Mouse (Mus musculus) heart, embryonic 15.5 days (tissue): ENCODE data around the gene Plekhh1. TPM values are rescaled to one million over a fixed set of nuclear protein-coding genes. Genes with fewer than 3 reads are reported as not detected.

Source experiments
- ATAC-seq: fragments of 200-750 bp; cut with Nextera tagmentation; replicated peaks from 2 replicates; pipeline ENCODE4 v1.8.0; 2017; ENCODE audit warnings: low read depth, moderate TSS enrichment; ENCODE audit not compliant: insufficient number of reproducible peaks, insufficient read depth, low FRiP score
- H3K27ac ChIP-seq: fragments of 300-500 bp; sonication (generic); 2 replicates; pipeline ENCODE4 v1.5.1; 2015; ENCODE audit warnings: mild to moderate bottlenecking, inconsistent platforms
- H3K27me3 ChIP-seq: fragments of 300-500 bp; sonication (generic); 2 replicates; pipeline ENCODE4 v1.6.1; 2015; ENCODE audit warnings: inconsistent platforms
- H3K36me3 ChIP-seq: fragments of 300-500 bp; sonication (generic); 2 replicates; pipeline ENCODE4 v1.6.1; 2015; ENCODE audit warnings: mild to moderate bottlenecking, inconsistent platforms
- H3K4me1 ChIP-seq: fragments of 300-500 bp; sonication (generic); replicated peaks from 2 replicates; pipeline ENCODE4 v1.6.1; 2015; ENCODE audit warnings: inconsistent platforms
- H3K4me2 ChIP-seq: fragments of 300-500 bp; sonication (generic); 2 replicates; pipeline ENCODE4 v1.6.1; 2015; ENCODE audit warnings: inconsistent platforms, mild to moderate bottlenecking, moderate library complexity
- H3K4me3 ChIP-seq: fragments of 300-500 bp; sonication (generic); 2 replicates; pipeline ENCODE4 v1.5.1; 2015; ENCODE audit warnings: mild to moderate bottlenecking, inconsistent platforms
- H3K9ac ChIP-seq: fragments of 300-500 bp; sonication (generic); 2 replicates; pipeline ENCODE4 v1.6.1; 2015; ENCODE audit warnings: mild to moderate bottlenecking, inconsistent platforms
- H3K9me3 ChIP-seq: fragments of 300-500 bp; sonication (generic); replicated peaks from 2 replicates; pipeline ENCODE4 v1.6.1; 2016; ENCODE audit warnings: inconsistent platforms
- WGBS: fragments of 180-500 bp; shearing (Covaris S2); methylation state at CpG from one replicate; pipeline ENCODE4 v1.1.7; 2015; ENCODE audit warnings: mixed read lengths; 5-methylcytosine and 5-hydroxymethylcytosine counted together
- polyA plus RNA-seq: library from polyadenylated mRNA; unstranded; fragments of >200 nt; fragmentation: Nextera tagmentation; extraction: Ambion mirVana; gene quantifications from 2 replicates; pipeline ENCODE4 v1.2.1, GENCODE M21; 2015

The Plekhh1 gene
- polyA plus RNA-seq, 1 experiment from 2014 or later: 1.9 TPM

DNA sequence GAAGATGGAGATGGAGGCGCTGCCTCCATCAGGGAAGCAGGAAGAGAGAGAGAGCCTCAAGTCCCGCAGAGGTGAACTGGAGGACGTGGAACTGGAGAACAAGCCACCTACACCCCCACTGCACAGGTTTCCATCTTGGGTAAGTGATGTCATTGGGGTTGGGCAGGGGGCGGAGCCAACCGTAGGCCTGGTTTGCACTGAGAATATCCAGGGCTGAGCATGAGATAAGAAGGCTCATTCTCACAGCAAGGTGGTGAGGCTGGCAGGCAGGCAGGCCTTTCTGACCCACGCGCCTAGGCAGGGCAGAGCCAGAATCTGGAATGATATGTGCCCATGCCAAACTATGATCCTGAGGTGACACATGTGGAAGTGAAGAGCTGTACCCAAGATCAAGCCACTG, 26.3 kb downstream of the Plekhh1 start:
- peak; percentile 90 for ATAC-seq
- no peak overlapping the region for H3K9ac ChIP-seq
- no peak overlapping the region for H3K4me3 ChIP-seq
- H3K9me3 ChIP-seq: no peaks in the 10 kb centered on the region
- peak overlapping the region; percentile 16; the same call in 1 of the 2 replicates for H3K4me2 ChIP-seq
- 54% methylated on average over 7 of the region's 7 CpGs for WGBS
- H3K4me1 ChIP-seq: peaks cover 32% of the 10 kb centered on the region
- peaks cover 1% of the 10 kb centered on the region; the same call in 1 of the 2 replicates for H3K27me3 ChIP-seq
- H3K27ac ChIP-seq: peak overlapping the region; percentile 71
- H3K36me3 ChIP-seq: no peaks in the 10 kb centered on the region

DNA sequence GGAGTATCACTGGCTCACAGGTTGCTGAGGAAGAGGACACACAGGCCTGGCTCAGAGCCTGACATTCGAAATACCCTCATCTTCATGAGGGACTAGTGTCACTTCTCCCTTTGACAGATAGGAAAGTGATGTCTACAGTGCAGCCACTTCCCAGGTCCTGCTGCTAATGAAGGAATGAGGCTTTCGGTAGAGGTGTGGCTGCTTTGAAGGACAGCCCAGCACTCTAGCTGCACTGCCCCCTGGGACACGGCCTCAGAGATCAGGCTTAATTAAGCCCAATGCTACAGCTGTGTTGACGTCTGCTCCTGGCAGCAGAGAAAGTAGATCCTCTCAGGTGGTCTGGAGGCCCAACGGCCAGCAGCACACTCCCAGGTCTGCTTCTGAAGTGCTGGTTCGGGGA, 30.6 kb downstream of the Plekhh1 start:
- Histone ChIP-seq H3K4me1 (peaks cover 20% of the 10 kb centered on the region), H3K4me3 (no peak overlapping the region), H3K36me3 (no peaks in the 10 kb centered on the region), H3K27ac (no peak overlapping the region), H3K27me3 (no peaks in the 10 kb centered on the region; the same call in 1 of the 2 replicates), H3K4me2 (no peak overlapping the region), H3K9ac (no peak overlapping the region), H3K9me3 (no peaks in the 10 kb centered on the region)
- WGBS: 74% methylated on average over 6 of the region's 6 CpGs
- no peak for ATAC-seq

DNA sequence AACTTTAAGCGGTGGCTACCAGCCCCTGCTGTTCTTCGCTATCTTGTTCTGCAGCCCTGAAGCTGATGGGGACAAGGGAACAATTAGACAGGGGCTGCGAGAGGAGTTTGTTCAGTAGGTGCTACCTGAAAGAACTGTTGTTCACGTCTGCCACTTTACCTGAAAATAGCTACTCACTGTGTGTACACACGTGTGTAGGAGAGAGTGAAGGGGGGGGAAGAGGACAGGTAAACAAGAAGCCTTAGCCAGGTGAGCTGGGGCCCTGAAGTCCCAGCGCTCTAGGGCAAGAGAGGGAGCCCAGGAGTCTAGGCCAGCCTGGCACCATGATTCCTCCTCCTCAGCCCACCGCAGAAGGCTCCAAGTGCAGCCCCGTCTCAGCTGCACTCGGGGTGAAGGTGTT, 31.2 kb downstream of the Plekhh1 start:
- H3K4me1 ChIP-seq: peaks cover 15% of the 10 kb centered on the region
- no peak overlapping the region for H3K9ac ChIP-seq
- H3K27ac ChIP-seq: no peak overlapping the region
- H3K9me3 ChIP-seq: no peaks in the 10 kb centered on the region
- H3K4me2 ChIP-seq: no peak overlapping the region
- 86% methylated on average over 9 of the region's 9 CpGs for WGBS
- no peaks in the 10 kb centered on the region; the same call in 1 of the 2 replicates for H3K27me3 ChIP-seq
- no peak overlapping the region for H3K4me3 ChIP-seq
- no peak for ATAC-seq
- H3K36me3 ChIP-seq: no peaks in the 10 kb centered on the region

DNA sequence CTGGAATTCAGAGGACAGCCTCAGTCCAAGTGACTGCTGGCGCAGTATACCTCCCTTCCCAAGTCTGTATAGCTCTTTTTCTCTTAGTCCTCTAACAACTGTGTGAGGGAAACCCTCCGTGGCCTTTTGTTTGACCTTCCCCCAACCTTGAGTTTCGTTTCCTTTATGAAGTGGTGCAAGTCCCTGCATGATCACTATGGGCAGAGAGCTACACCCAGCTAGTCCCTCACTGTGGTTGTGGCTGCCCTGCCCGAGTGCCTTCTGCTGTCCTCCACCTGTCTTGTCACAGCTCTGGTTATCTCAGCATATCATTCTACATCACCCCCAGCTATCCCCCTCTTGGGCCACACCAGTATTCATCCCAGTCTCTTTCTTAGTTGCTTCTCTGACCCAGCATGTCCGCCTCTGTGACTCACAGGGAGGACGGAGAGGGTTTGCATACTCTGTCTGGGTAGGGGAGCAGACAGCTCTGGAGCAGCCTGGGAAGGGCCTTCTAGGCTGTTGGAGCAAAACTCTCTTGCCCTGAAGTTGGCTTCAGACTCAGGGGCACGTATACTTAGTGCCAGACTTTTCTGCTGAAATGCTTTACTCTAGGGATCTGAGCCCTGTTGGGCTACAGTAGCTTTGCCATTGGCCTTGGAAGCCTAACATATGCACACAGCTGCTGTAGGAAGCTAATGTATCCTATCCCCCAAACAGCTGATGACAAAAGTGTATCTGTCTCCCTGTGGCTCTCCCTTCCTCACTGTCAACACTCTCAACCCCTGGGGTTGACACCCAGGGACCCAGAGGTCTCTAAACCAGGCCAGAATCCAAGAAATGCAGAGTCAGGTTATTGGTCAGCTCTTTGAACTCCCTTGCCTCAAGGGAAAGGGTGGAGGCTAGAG, 32.0 kb downstream of the Plekhh1 start:
- Histone ChIP-seq H3K9ac (no peak overlapping the region), H3K27me3 (no peaks in the 10 kb centered on the region; the same call in 1 of the 2 replicates), H3K36me3 (no peaks in the 10 kb centered on the region), H3K4me2 (no peak overlapping the region), H3K4me3 (no peak overlapping the region), H3K4me1 (peaks cover 12% of the 10 kb centered on the region), H3K9me3 (no peaks in the 10 kb centered on the region), H3K27ac (no peak overlapping the region)
- 65% methylated on average over 7 of the region's 7 CpGs for WGBS
- no peak for ATAC-seq

DNA sequence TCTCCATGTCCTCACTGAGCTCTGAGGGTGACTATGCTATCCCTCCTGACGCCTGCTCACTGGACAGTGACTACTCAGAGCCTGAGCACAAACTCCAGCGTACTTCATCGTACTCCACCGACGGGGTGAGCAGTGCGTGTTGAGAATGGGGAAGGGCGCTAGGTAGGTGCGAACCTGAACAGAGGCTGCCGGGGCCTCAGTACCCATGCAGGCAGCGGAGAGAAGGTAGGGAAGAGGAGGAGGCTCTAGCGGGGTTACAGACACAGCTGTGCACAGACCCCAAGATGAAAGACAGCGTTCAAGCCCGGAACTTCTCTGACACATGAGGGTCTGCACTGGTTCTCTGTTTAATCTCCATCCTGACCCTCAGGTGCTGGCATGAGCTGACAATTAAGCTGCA, 35.5 kb downstream of the Plekhh1 start:
- Histone ChIP-seq H3K9ac (no peak overlapping the region), H3K4me3 (no peak overlapping the region), H3K27ac (no peak overlapping the region), H3K27me3 (peaks cover 8% of the 10 kb centered on the region), H3K9me3 (no peaks in the 10 kb centered on the region), H3K4me2 (no peak overlapping the region), H3K4me1 (peaks cover 12% of the 10 kb centered on the region), H3K36me3 (peaks cover 10% of the 10 kb centered on the region; the same call in 1 of the 2 replicates)
- WGBS: 86% methylated on average over 13 of the region's 13 CpGs
- no peak for ATAC-seq

DNA sequence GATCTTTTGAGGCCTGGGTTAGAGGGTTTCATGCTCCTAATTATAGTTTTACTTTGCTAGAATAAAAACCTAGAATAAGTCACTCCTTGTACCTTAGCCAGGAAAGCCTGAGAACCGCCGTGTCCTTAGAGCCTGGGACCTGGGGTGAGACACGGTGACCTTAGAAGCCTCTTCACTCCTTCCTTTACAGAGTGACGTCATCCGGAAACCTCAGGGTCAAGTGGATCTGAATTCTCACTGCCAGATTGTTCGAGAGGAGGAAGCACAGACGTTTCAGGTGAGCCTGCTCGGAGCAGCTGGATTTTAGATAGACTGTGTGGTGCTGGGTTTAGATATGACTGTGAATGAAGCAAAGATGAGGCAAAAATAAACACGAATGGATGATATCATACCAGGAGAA, 37.5 kb downstream of the Plekhh1 start:
- WGBS: 77% methylated on average over 9 of the region's 9 CpGs
- Histone ChIP-seq H3K4me1 (peaks cover under 1% of the 10 kb centered on the region; the same call in 1 of the 2 replicates), H3K9ac (no peak overlapping the region), H3K27ac (no peak overlapping the region), H3K4me3 (no peak overlapping the region), H3K27me3 (peaks cover 8% of the 10 kb centered on the region), H3K4me2 (no peak overlapping the region), H3K36me3 (peaks cover 14% of the 10 kb centered on the region; the same call in 1 of the 2 replicates), H3K9me3 (no peaks in the 10 kb centered on the region)
- no peak for ATAC-seq

DNA sequence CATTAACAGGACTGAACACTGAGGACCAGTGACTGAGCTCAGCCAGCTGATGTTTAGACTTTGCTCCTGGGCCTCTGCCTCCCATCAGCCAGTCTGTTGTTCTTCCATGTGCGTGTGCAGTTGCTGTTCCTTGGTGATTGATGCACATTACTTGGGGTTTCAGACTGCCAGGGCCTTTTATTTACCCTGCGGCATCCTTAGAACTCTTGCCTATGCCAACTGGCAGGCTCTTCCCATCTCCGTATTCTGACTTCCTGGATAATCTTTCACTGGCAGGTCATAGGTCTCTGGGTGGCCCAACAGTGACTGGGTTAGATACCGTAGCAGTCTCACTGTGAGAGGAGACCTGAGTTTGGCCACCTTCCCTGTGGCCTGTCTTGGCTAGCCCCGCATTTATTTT, 38.6 kb downstream of the Plekhh1 start:
- Histone ChIP-seq H3K4me3 (no peak overlapping the region), H3K9ac (no peak overlapping the region), H3K27me3 (peaks cover 8% of the 10 kb centered on the region), H3K36me3 (peaks cover 14% of the 10 kb centered on the region; the same call in 1 of the 2 replicates), H3K4me1 (no peaks in the 10 kb centered on the region), H3K27ac (no peak overlapping the region), H3K9me3 (no peaks in the 10 kb centered on the region), H3K4me2 (no peak overlapping the region)
- no peak for ATAC-seq
- 91% methylated on average over 5 of the region's 5 CpGs for WGBS

DNA sequence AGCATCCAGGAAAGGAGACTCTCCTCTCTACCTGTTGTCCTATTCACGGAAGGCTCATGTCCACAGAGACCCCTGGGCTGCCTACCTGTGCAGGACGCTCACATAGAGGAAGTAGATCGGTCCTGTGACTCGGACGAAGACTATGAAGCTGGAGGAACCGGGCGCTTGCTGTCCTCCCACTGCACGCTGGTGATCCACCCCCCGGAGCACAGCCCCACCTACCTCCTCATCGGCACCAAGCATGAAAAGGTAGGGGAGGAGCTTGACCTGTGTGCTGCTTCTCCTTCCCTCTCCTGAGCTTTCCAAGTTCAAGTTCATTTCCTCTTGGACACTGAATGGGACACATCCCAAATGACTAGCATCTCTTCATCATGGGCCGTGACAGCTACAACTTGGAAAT, 39.3 kb downstream of the Plekhh1 start:
- ATAC-seq: no peak
- no peak overlapping the region for H3K4me2 ChIP-seq
- H3K27me3 ChIP-seq: peaks cover 8% of the 10 kb centered on the region
- peaks cover 14% of the 10 kb centered on the region; the same call in 1 of the 2 replicates for H3K36me3 ChIP-seq
- no peak overlapping the region for H3K9ac ChIP-seq
- no peak overlapping the region for H3K4me3 ChIP-seq
- no peaks in the 10 kb centered on the region for H3K4me1 ChIP-seq
- H3K9me3 ChIP-seq: no peaks in the 10 kb centered on the region
- WGBS: 94% methylated on average over 11 of the region's 11 CpGs
- H3K27ac ChIP-seq: no peak overlapping the region

DNA sequence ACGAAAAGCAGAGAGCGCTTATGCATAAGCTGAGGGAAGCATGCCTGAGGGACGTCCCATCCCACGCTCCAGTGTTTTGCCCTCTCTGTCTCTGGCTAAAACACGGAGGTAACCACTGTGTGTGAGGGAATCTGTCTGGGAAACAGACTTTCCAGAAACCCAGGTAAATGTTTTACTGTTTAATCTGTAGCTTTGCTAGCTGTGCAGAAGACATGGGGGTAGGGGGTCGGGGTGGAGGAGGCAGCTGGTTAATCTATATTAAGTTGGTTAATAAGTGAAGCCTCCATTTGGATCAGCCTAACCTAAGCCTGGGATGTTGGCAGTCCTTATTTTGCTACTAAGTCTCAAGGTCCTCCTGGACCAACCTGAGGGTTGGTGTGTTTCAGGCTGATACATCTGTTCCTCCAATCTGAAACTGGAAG, 40.2 kb downstream of the Plekhh1 start:
- Histone ChIP-seq H3K4me1 (no peaks in the 10 kb centered on the region), H3K27me3 (peaks cover 8% of the 10 kb centered on the region; the same call in 1 of the 2 replicates), H3K4me2 (no peak overlapping the region), H3K27ac (no peak overlapping the region), H3K9ac (no peak overlapping the region), H3K9me3 (no peaks in the 10 kb centered on the region), H3K4me3 (no peak overlapping the region), H3K36me3 (peaks cover 19% of the 10 kb centered on the region; the same call in 1 of the 2 replicates)
- no peak for ATAC-seq
- WGBS: 88% methylated on average over 6 of the region's 6 CpGs

DNA sequence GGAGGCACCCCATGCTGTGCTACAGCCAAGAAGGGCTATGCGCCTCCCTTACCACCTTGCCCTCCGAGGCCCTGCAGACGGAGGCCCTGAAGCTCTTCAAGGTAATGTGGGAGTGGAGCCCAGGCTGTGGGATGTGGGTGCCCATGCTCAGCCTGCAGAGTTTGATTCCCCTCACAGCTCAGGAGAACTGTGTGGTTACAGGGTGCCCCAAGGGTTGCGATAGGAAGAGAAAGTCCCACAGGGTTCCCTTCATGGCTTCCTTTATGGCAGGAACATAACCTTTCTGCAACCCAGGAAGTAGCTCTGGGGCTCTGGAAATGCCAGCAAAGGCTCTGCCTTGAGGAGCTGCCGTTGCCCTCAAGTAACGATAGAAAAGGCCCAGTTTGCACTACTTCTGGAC, 41.0 kb downstream of the Plekhh1 start:
- H3K27ac ChIP-seq: no peak overlapping the region
- ATAC-seq: no peak
- H3K36me3 ChIP-seq: peaks cover 22% of the 10 kb centered on the region; the same call in 1 of the 2 replicates

DNA sequence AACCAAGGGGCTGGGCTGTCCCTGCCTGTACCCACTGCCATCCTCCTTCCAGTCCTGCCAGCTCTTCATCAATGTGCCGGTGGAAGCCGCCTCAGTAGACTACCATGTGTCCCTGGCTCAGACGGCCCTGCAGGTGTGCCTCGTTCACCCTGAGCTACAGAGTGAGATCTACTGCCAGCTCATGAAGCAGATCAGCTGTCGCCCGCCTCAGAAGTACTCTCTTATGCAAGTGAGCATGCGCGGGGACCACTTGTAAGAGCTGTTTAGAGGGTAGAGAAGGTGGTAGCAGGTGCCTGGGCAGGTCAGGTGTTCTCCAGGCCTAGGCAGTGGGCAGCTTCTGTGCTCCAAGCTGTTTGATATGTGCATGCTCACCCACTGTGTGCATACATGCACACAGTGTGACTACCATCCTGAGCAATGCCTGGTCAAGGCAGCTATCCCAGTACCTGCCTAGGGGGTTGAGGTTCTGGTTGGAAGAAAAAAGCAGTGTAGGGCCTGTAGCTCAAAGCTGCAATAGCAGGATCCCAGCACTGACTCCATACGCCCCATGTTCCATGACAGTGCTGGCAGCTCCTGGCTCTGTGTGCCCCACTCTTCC, 41.9 kb downstream of the Plekhh1 start:
- Histone ChIP-seq H3K9ac (no peak overlapping the region), H3K4me3 (no peak overlapping the region), H3K4me2 (no peak overlapping the region), H3K36me3 (peaks cover 24% of the 10 kb centered on the region; the same call in 1 of the 2 replicates), H3K4me1 (no peaks in the 10 kb centered on the region), H3K9me3 (no peaks in the 10 kb centered on the region), H3K27me3 (peaks cover 8% of the 10 kb centered on the region; the same call in 1 of the 2 replicates), H3K27ac (no peak overlapping the region)
- WGBS: 81% methylated on average over 9 of the region's 9 CpGs
- ATAC-seq: no peak

More for the DNA sequence above, 41.0 kb downstream of the Plekhh1 start:
- Histone ChIP-seq H3K27me3 (peaks cover 8% of the 10 kb centered on the region; the same call in 1 of the 2 replicates), H3K4me1 (no peaks in the 10 kb centered on the region), H3K9ac (no peak overlapping the region), H3K4me3 (no peak overlapping the region), H3K9me3 (no peaks in the 10 kb centered on the region), H3K4me2 (no peak overlapping the region)
- 85% methylated on average over 6 of the region's 6 CpGs for WGBS
